ENCODE assay signal across 8 mouse cellular contexts in genomic region chr5:104128281-104129031, GRCm38 (mm10). TPM values are rescaled to one million over a fixed set of nuclear protein-coding genes. Genes with fewer than 3 reads are reported as not detected.
A peak's percentile ranks its signal among the peaks of the same experiment; 100 is the strongest.
DNase-seq lines count a peak whose midpoint lies in the region; ATAC-seq and TF ChIP-seq lines count a peak whose summit lies in the region.
"Had no signal": no experiment of that assay in that cellular context is flagged by ENCODE, and none has a peak within 500 bp of the region (broad histone marks: within the 10 kb centered on the region; RNA-seq: fewer than 3 reads in every experiment).

No protein-coding gene starts in this region.

- no peak overlapping the region for H3K9ac ChIP-seq in stomach, embryonic 15.5 days
- no peak overlapping the region for H3K9ac ChIP-seq in liver, postnatal 0 days (replicated peaks)

- H3K27me3 ChIP-seq in stomach, embryonic 15.5 days (replicated peaks) = no peaks in the 10 kb centered on the region
- no peaks in the 10 kb centered on the region for H3K27me3 ChIP-seq in liver, postnatal 0 days (ENCODE audit: insufficient read depth, low read length)

- 0 out of 2 replicates have a peak, but pooled peaks cover 2% of the 10 kb centered on the region for H3K4me1 ChIP-seq in stomach, embryonic 15.5 days
- H3K4me1 ChIP-seq in liver, postnatal 0 days (ENCODE audit: insufficient read depth) = no peaks in the 10 kb centered on the region

- no peaks in the 10 kb centered on the region for H3K9me3 ChIP-seq in stomach, embryonic 15.5 days
- H3K9me3 ChIP-seq in liver, postnatal 0 days (ENCODE audit: low read length) = no peaks in the 10 kb centered on the region

- H3K4me2 ChIP-seq in stomach, embryonic 15.5 days = no peak overlapping the region
- no peak overlapping the region for H3K4me2 ChIP-seq in liver, postnatal 0 days (ENCODE audit: low read depth, low read length)

- no peak for TF ChIP-seq CTCF in layer of hippocampus, adult 2 months (conservative IDR thresholded peaks at IDR 0.05)
- TF ChIP-seq CTCF in liver, postnatal 0 days (IDR thresholded peaks at IDR 0.05; ENCODE audit: low read depth) = no peak

- ATAC-seq in stomach, embryonic 15.5 days (ENCODE audit: insufficient read depth, low FRiP score, low read depth) = peak; percentile 37; the same call in 1 of the 2 replicates
- no peak for ATAC-seq in liver, postnatal 0 days

- intact Hi-C loops in heart, postnatal 25 days (cut with DNase I) = no loop called here

- TF ChIP-seq EP300 in liver, postnatal 0 days (IDR thresholded peaks at IDR 0.05; ENCODE audit: low read depth) = no peak

- H3K4me3 ChIP-seq in layer of hippocampus, adult 2 months = no peak overlapping the region
- H3K4me3 ChIP-seq in stomach, embryonic 15.5 days (replicated peaks) = no peak overlapping the region
- no peak overlapping the region for H3K4me3 ChIP-seq in liver, postnatal 0 days (ENCODE audit: low read depth, low read length)

- WGBS in stomach, embryonic 15.5 days = 41% methylated on average over 12 of the region's 12 CpGs
- 59% methylated on average over 12 of the region's 12 CpGs for WGBS in liver, postnatal 0 days (ENCODE audit: insufficient replicate concordance)

- no peak for DNase-seq in layer of hippocampus, adult 2 months (ENCODE audit: low spot score in 2 of 2)
- DNase-seq in layer of hippocampus, adult 8-10 months (ENCODE audit: low spot score in 2 of 2) = no peak
- peak; percentile 69 for DNase-seq in fat pad, adult 2 months (ENCODE audit: extremely low read depth, low read depth, low spot score)
- peak; percentile 42 for DNase-seq in heart, postnatal 25 days (ENCODE audit: low spot score)
- DNase-seq in adrenal gland, adult 2 months = no peak
- no peak for DNase-seq in liver, postnatal 0 days

- H3K36me3 ChIP-seq in stomach, embryonic 15.5 days = no peaks in the 10 kb centered on the region
- no peaks in the 10 kb centered on the region for H3K36me3 ChIP-seq in liver, postnatal 0 days (replicated peaks; ENCODE audit: insufficient read depth, low read length)

- peak overlapping the region; percentile 19; the same call in 1 of the 2 replicates for H3K27ac ChIP-seq in layer of hippocampus, adult 2 months
- H3K27ac ChIP-seq in stomach, embryonic 15.5 days = peak overlapping the region; percentile 59
- no peak overlapping the region for H3K27ac ChIP-seq in liver, postnatal 0 days (ENCODE audit: low read depth)

RNA-seq across cellular contexts. Expression of gene Sparcl1, which starts 14.9 kb away (rescaled TPM):
- total RNA-seq in layer of hippocampus, adult 2 months (2021) = 1,000 to 10,000 TPM; 1,426 to 1,439 TPM
- total RNA-seq in layer of hippocampus, adult 8-10 months (2022) = 1,000 to 10,000 TPM; 1,478 to 1,666 (median 1,550) TPM
- total RNA-seq in heart, postnatal 25 days (2021) = 100 to 1,000 TPM; 191 to 258 TPM
- 274 and 291 TPM in 2 replicates for polyA plus RNA-seq in stomach, embryonic 15.5 days (2015; fragmentation: Nextera tagmentation; extraction: Ambion mirVana)
- total RNA-seq in adrenal gland, adult 2 months (2021) = 10 to 100 TPM; 30.4 to 30.6 TPM
- polyA plus RNA-seq in adrenal gland, adult 2 months (2012; rRNA removed) = 10.9 and 13.1 TPM in 2 replicates
- polyA plus RNA-seq in liver, postnatal 0 days (2015; fragmentation: Nextera tagmentation; extraction: Ambion mirVana) = 5.2 and 6.3 TPM in 2 replicates
- total RNA-seq: MEL had no signal

RNA-seq across cellular contexts. Expression of gene Dspp, which starts 42.1 kb away (rescaled TPM):
- total RNA-seq in layer of hippocampus, adult 2 months (2021) = not detected
- under 1 TPM in 1 of 4 experiments, not detected in 3; 0.14 TPM for total RNA-seq in layer of hippocampus, adult 8-10 months (2022)
- not detected for total RNA-seq in heart, postnatal 25 days (2021)
- not detected in 2 replicates for polyA plus RNA-seq in stomach, embryonic 15.5 days (2015; fragmentation: Nextera tagmentation; extraction: Ambion mirVana)
- not detected for total RNA-seq in adrenal gland, adult 2 months (2021)
- not detected in 2 replicates for polyA plus RNA-seq in adrenal gland, adult 2 months (2012; rRNA removed)
- polyA plus RNA-seq in liver, postnatal 0 days (2015; fragmentation: Nextera tagmentation; extraction: Ambion mirVana) = not detected in 2 replicates
- total RNA-seq: MEL had no signal

RNA-seq across cellular contexts. Expression of gene Gm17660, which starts 51.0 kb away (rescaled TPM):
- not detected for total RNA-seq in layer of hippocampus, adult 2 months (2021)
- total RNA-seq in layer of hippocampus, adult 8-10 months (2022) = under 1 TPM in 1 of 4 experiments, not detected in 3; 0.80 TPM
- total RNA-seq in heart, postnatal 25 days (2021) = not detected
- not detected in 2 replicates for polyA plus RNA-seq in stomach, embryonic 15.5 days (2015; fragmentation: Nextera tagmentation; extraction: Ambion mirVana)
- not detected for total RNA-seq in adrenal gland, adult 2 months (2021)
- polyA plus RNA-seq in adrenal gland, adult 2 months (2012; rRNA removed) = not detected in 2 replicates
- polyA plus RNA-seq in liver, postnatal 0 days (2015; fragmentation: Nextera tagmentation; extraction: Ambion mirVana) = not detected in 2 replicates
- total RNA-seq: MEL had no signal

Comparison
In these comparisons a context has a peak if more than half of its experiments do, and no peak if none do; other contexts are left out.
1. DNase-seq: peak in fat pad, adult 2 months (single experiment) and heart, postnatal 25 days (single experiment); none in layer of hippocampus, adult 2 months (0 of 2), layer of hippocampus, adult 8-10 months (0 of 2), adrenal gland, adult 2 months (single experiment) and liver, postnatal 0 days (single experiment).
2. RNA of gene Sparcl1, which starts 14.9 kb away (total RNA-seq): 1,478 to 1,666 TPM in layer of hippocampus, adult 8-10 months, 1,426 to 1,439 TPM in layer of hippocampus, adult 2 months and 191 to 258 TPM in heart, postnatal 25 days; 30.4 to 30.6 TPM in adrenal gland, adult 2 months; every median in the first group is over 4 times any median in the second.